Mouse (Mus musculus): ENCODE data around the gene Lrrc1.
A peak's percentile ranks its signal among the peaks of the same experiment; 100 is the strongest.

Gene Lrrc1

GRCm38 (mm10) chr9:77497173-77497572 is 47.5 kb downstream of the Lrrc1 start:
- no peak for DNase-seq

- no peak for DNase-seq
Measured at GRCm38 (mm10) chr9:77496540-77497062, 48.1 kb downstream of the Lrrc1 start.

GRCm38 (mm10) chr9:77494307-77494706 is 50.4 kb downstream of the Lrrc1 start:
- DNase-seq: no peak

GRCm38 (mm10) chr9:77488611-77489010 is 56.1 kb downstream of the Lrrc1 start:
- no peak for DNase-seq

GRCm38 (mm10) chr9:77487427-77487826 is 57.2 kb downstream of the Lrrc1 start:
- no peak for DNase-seq

GRCm38 (mm10) chr9:77485915-77486314 is 58.8 kb downstream of the Lrrc1 start:
- no peak for DNase-seq

GRCm38 (mm10) chr9:77484751-77485150 is 59.9 kb downstream of the Lrrc1 start:
- no peak for DNase-seq

- DNase-seq: no peak
Measured at GRCm38 (mm10) chr9:77483559-77483958, 61.1 kb downstream of the Lrrc1 start.

- DNase-seq: no peak
Measured at GRCm38 (mm10) chr9:77482281-77482680, 62.4 kb downstream of the Lrrc1 start.

GRCm38 (mm10) chr9:77481380-77481779 is 63.3 kb downstream of the Lrrc1 start:
- no peak for DNase-seq

GRCm38 (mm10) chr9:77480574-77481319 is 63.9 kb downstream of the Lrrc1 start:
- peak; percentile 34 for DNase-seq

GRCm38 (mm10) chr9:77480001-77480400 is 64.7 kb downstream of the Lrrc1 start:
- DNase-seq: no peak

GRCm38 (mm10) chr9:77478166-77478920 is 66.3 kb downstream of the Lrrc1 start:
- no peak for DNase-seq

- no peak for DNase-seq
Measured at GRCm38 (mm10) chr9:77474535-77474934, 70.1 kb downstream of the Lrrc1 start.

- DNase-seq: no peak
Measured at GRCm38 (mm10) chr9:77472557-77472956, 72.1 kb downstream of the Lrrc1 start.

- DNase-seq: no peak
Measured at GRCm38 (mm10) chr9:77471646-77472220, 72.9 kb downstream of the Lrrc1 start.

- peak; percentile 84 for DNase-seq
Measured at GRCm38 (mm10) chr9:77469791-77470607, 74.7 kb downstream of the Lrrc1 start.

- peak; percentile 43 for DNase-seq
Measured at GRCm38 (mm10) chr9:77466926-77467325, 77.7 kb downstream of the Lrrc1 start.

GRCm38 (mm10) chr9:77465401-77465800 is 79.3 kb downstream of the Lrrc1 start:
- no peak for DNase-seq

GRCm38 (mm10) chr9:77463861-77464260 is 80.8 kb downstream of the Lrrc1 start:
- DNase-seq: no peak

- DNase-seq: peak; percentile 57
Measured at GRCm38 (mm10) chr9:77463195-77463594, 81.5 kb downstream of the Lrrc1 start.

GRCm38 (mm10) chr9:77461371-77461915 is 83.2 kb downstream of the Lrrc1 start:
- no peak for DNase-seq
